Mouse (Mus musculus) lung, embryonic 14.5 days (tissue): ENCODE data around the gene Tcte2. TPM values are rescaled to one million over a fixed set of nuclear protein-coding genes. Genes with fewer than 3 reads are reported as not detected.

Experiments
- ATAC-seq: fragments of 200-750 bp; cut with Nextera tagmentation; 2 replicates; pipeline ENCODE4 v1.8.0; 2017; ENCODE audit warnings: mild to moderate bottlenecking, moderate TSS enrichment, moderate library complexity; ENCODE audit not compliant: insufficient read depth
- DNase-seq: peaks from one replicate; pipeline ENCODE4 v3.0.0-alpha.2; 2015
- H3K27ac ChIP-seq: fragments of 300-500 bp; sonication (generic); 2 replicates; pipeline ENCODE4 v1.5.1; 2014; ENCODE audit warnings: low read depth, mild to moderate bottlenecking, moderate library complexity
- H3K27me3 ChIP-seq: fragments of 300-500 bp; sonication (generic); 2 replicates; pipeline ENCODE4 v1.6.1; 2014; ENCODE audit warnings: low read length, control low read depth; ENCODE audit not compliant: insufficient read depth
- H3K36me3 ChIP-seq: fragments of 300-500 bp; sonication (generic); 2 replicates; pipeline ENCODE4 v1.6.1; 2014; ENCODE audit warnings: control low read depth; ENCODE audit not compliant: insufficient read depth
- H3K4me1 ChIP-seq: fragments of 300-500 bp; sonication (generic); 2 replicates; pipeline ENCODE4 v1.6.1; 2014; ENCODE audit warnings: antibody characterized with exemption, control low read depth; ENCODE audit not compliant: insufficient read depth
- H3K4me2 ChIP-seq: fragments of 300-500 bp; sonication (generic); 2 replicates; pipeline ENCODE4 v1.6.1; 2014; ENCODE audit warnings: mild to moderate bottlenecking
- H3K4me3 ChIP-seq: fragments of 300-500 bp; sonication (generic); 2 replicates; pipeline ENCODE4 v1.5.1; 2014; ENCODE audit warnings: low read depth, low read length
- H3K9ac ChIP-seq: fragments of 300-500 bp; sonication (generic); 2 replicates; pipeline ENCODE4 v1.6.1; 2014
- H3K9me3 ChIP-seq: fragments of 300-500 bp; sonication (generic); 2 replicates; pipeline ENCODE4 v1.6.1; 2016; ENCODE audit warnings: low read depth, low read length, control low read depth
- CTCF ChIP-seq: IDR thresholded peaks from 2 replicates; pipeline ENCODE4 v1.5.1; 2016; ENCODE audit warnings: antibody characterized with exemption, low read depth
- WGBS: fragments of 180-500 bp; shearing (Covaris S2); extraction: QIAGEN DNeasy Blood & Tissue Kit; methylation state at CpG from one replicate; pipeline ENCODE4 v1.1.7; 2014; 5-methylcytosine and 5-hydroxymethylcytosine counted together
- polyA plus RNA-seq: library from polyadenylated mRNA; unstranded; fragments of >200 nt; fragmentation: Nextera tagmentation; extraction: Ambion mirVana; gene quantifications from 2 replicates; pipeline ENCODE4 v1.2.1, GENCODE M21; 2014

The Tcte2 gene
- polyA plus RNA-seq, 1 experiment from 2014 or later: 5.8 TPM

DNA sequence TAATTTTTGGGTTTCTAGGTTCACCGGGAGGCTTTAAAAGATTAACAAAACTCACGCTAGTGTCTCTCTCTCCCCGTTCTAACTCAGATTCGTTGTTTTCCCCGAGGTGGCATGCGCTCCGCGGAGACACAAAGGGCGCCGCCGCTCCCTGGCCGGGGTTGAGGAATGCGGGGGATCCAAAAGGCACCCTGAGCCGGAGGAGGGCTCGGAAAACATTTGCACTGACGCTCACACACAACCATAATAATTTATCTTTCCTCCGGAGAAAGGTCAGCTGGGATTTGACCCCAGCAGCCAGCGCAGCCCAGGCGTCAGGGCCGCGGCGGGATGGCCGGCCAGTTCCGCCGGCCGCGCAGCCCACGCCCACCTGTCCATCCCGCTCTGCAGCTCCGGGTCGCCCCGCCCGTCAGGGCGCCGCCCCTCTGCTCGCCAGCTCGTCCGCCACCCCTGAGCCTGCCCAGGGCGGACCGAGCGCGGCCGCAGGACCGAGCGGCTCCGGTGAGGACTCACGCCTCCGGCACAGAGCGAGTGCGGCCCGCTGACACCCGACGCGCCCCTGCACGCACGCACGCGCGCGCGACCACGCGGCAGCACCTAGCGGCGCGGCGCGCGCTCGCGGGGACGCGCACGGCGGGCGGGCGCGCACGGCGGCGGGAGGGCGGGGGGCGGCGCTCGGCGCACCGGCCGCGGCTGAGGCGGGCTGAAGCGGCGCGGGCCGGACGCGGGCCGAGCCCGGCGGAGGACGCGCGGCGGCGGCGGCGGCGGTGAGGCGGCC lies 1.6 kb downstream of the Tcte2 start, which contains the start of gene Afdn:
Afdn (plus strand) TSS at position 687 of the 775 bp plus-strand sequence.
- WGBS: under 1% methylated on average over 76 of the region's 108 CpGs
- peak; percentile 94 for ATAC-seq

DNA sequence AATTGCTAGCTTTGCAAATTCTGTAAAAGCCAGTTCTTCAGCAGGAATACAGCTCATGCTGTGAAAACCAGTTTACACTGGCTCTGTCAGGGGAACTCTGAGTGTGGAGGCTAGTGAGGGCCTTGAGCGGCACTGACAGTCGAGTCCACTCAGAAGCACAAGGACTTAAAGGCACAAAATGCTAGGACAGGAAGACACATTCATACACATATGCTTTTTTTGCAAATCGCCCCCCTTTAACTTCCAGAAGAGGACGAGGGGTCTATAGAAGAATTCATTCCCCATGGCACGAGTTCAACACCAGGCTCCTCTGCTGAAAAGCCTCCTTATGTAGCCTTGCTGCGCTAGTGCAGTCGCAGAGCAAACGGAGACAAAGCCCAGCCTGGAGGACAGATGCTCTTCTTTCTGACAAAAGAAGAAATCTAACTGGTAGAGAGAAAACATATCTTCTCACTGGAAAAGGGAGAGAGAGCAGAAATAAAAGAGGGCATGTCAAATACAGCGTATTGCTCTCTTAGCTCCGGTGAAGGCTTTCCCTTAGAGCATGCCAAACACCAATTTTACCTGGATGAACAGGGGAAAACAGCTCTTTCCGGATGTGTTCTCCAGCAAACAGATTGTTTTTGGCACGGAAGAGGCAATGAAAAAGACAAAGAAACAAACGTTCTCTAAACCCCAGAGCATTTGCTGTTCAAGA lies 2.3 kb downstream of the Tcte2 start:
- H3K4me2 ChIP-seq: peak overlapping the region; percentile 97
- TF ChIP-seq CTCF: no peak
- H3K27me3 ChIP-seq: no peaks in the 10 kb centered on the region
- no peaks in the 10 kb centered on the region for H3K9me3 ChIP-seq
- ATAC-seq: no peak
- peak overlapping the region; percentile 86 for H3K9ac ChIP-seq
- no peaks in the 10 kb centered on the region for H3K36me3 ChIP-seq
- H3K4me1 ChIP-seq: peaks cover 4% of the 10 kb centered on the region; the same call in 1 of the 2 replicates
- H3K4me3 ChIP-seq: peak overlapping the region; percentile 91
- peak overlapping the region; percentile 92 for H3K27ac ChIP-seq
- WGBS: 10% methylated on average over 13 of the region's 13 CpGs
- DNase-seq: peak; percentile 55

More for the DNA sequence above, 1.6 kb downstream of the Tcte2 start, which contains the start of gene Afdn:
- Histone ChIP-seq H3K4me3 (peak within 1 kb of the TSS; percentile 91), H3K9ac (peak within 1 kb of the TSS; percentile 86), H3K4me1 (peaks cover 4% of the 10 kb centered on the region; the same call in 1 of the 2 replicates), H3K27me3 (no peaks in the 10 kb centered on the region), H3K36me3 (no peaks in the 10 kb centered on the region), H3K9me3 (no peaks in the 10 kb centered on the region), H3K27ac (peak within 1 kb of the TSS; percentile 92), H3K4me2 (peak within 1 kb of the TSS; percentile 97)
- peak; percentile 89 for DNase-seq
- no peak for TF ChIP-seq CTCF

DNA sequence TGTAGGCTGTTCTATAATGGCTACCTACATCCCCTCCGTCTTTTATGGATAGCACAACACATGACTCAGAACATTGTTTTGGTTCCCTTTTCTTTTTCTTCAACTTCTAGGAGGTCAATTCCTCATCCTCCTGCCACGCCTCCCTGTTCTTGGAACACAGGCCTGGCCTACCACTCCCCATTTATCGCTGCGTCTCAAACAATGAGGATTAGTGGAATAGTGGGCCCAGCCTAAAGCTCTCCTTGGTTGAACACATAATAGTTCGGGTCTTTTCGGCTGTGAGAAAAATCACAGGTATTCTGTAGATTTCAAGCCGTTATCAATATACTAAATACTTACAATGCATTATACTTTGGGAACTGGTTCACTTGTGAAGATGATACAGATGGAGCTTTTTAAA lies 3.0 kb downstream of the Tcte2 start:
- no peak for TF ChIP-seq CTCF
- ATAC-seq: no peak
- Histone ChIP-seq H3K9ac (peak overlapping the region; percentile 86), H3K4me1 (peaks cover 4% of the 10 kb centered on the region; the same call in 1 of the 2 replicates), H3K4me3 (peak overlapping the region; percentile 91; the same call in 1 of the 2 replicates), H3K27me3 (no peaks in the 10 kb centered on the region), H3K36me3 (no peaks in the 10 kb centered on the region), H3K4me2 (peak overlapping the region; percentile 97), H3K27ac (no peak overlapping the region), H3K9me3 (no peaks in the 10 kb centered on the region)
- DNase-seq: no peak
- 79% methylated on average over 7 of the region's 7 CpGs for WGBS

DNA sequence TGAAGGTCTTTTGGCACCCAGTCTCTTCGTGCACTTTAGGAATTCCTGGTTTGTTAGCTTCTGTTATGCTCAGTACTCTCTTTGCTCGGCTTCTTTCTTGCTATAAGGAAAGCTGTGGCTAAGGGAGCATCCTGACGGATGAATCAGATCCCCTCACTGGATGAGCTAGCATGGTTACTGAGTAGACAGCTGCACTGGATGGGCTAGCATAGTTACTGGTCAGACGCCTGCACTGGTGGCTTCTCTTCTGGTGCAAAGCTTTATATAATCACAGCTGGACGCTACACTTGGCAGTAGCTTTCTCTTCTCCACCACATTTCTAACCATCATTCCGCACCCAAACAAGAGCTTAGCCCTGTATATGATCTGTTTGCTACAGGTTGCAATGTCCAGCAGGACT lies 6.7 kb downstream of the Tcte2 start:
- no peak overlapping the region for H3K4me2 ChIP-seq
- no peak for TF ChIP-seq CTCF
- no peak overlapping the region for H3K9ac ChIP-seq
- no peak overlapping the region for H3K27ac ChIP-seq
- 59% methylated on average over 6 of the region's 6 CpGs for WGBS
- H3K27me3 ChIP-seq: no peaks in the 10 kb centered on the region
- H3K36me3 ChIP-seq: no peaks in the 10 kb centered on the region
- H3K9me3 ChIP-seq: no peaks in the 10 kb centered on the region
- H3K4me3 ChIP-seq: no peak overlapping the region
- peaks cover 4% of the 10 kb centered on the region; the same call in 1 of the 2 replicates for H3K4me1 ChIP-seq
- DNase-seq (no peak), ATAC-seq (no peak)

DNA sequence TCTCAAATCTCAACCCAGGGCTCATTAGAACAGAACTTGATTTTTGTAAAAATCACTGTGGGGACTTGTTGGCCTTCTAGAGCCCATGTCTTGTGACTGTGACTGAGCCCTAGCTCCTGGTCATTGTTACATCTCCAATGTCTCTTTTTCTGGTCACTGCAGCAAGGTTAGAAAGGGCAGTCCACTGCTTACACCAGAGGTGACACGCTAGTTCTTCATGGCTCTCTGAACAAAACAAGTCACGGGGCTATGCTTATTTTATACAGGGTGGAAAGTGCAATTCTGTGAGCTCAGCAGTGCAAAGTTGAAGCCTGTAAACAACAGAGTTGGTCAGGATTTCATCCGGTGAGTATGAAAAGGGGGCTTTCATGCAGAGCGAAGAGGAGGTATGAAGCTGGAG lies 7.7 kb downstream of the Tcte2 start:
- H3K4me2 ChIP-seq: no peak overlapping the region
- peaks cover 2% of the 10 kb centered on the region; the same call in 1 of the 2 replicates for H3K4me1 ChIP-seq
- TF ChIP-seq CTCF: no peak
- no peak for DNase-seq
- no peak overlapping the region for H3K27ac ChIP-seq
- H3K36me3 ChIP-seq: no peaks in the 10 kb centered on the region
- H3K9ac ChIP-seq: no peak overlapping the region
- 62% methylated on average over 4 of the region's 4 CpGs for WGBS
- no peak overlapping the region for H3K4me3 ChIP-seq
- no peaks in the 10 kb centered on the region for H3K9me3 ChIP-seq
- H3K27me3 ChIP-seq: no peaks in the 10 kb centered on the region
- no peak for ATAC-seq

DNA sequence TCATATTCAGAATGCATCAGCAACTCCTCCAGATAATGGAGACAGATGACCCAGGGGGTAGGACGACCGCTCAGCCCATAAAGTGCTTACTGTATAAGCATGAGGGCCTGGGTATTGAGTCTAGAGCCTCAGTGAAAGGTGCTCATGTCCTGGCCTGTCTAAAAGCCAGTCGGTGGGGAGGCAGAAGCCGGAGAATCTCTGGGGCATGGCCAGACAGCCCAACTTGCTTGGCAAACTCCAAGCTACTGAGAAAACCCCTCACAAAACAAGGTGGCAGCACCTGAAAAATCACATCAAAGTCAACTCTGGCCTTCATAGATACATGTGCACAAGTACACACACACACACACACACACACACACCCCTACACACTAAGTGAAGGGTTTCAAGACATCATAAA lies 12.6 kb downstream of the Tcte2 start:
- ATAC-seq: no peak
- H3K27ac ChIP-seq: no peak overlapping the region
- DNase-seq: no peak
- no peak overlapping the region for H3K4me2 ChIP-seq
- H3K36me3 ChIP-seq: no peaks in the 10 kb centered on the region
- peaks cover 13% of the 10 kb centered on the region for H3K4me1 ChIP-seq
- no peak for TF ChIP-seq CTCF
- no peaks in the 10 kb centered on the region for H3K9me3 ChIP-seq
- no peak overlapping the region for H3K4me3 ChIP-seq
- H3K9ac ChIP-seq: no peak overlapping the region
- no peaks in the 10 kb centered on the region for H3K27me3 ChIP-seq
- 83% methylated on average over 4 of the region's 4 CpGs for WGBS

DNA sequence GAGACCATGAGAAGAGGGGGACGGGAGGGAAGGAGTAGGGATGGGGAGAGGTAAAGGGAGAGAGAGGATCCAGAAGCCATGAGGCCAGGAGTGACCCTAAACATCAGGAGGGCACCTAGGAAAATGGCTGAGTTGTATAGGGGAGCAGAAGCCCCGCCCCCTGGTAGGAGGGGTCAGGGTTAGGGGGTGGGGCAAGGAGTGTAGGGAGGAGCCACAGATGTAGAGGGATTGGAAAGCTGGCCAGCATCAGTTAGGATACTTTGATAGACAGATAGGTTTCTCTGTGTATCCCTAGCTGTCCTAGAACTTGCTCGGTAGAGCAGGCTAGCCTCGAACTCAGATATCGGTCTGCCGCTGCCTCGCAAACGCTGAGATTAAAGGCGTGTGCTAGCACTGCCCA lies 13.9 kb downstream of the Tcte2 start:
- DNase-seq (no peak), ATAC-seq (no peak)
- peaks cover 24% of the 10 kb centered on the region for H3K4me1 ChIP-seq
- no peak overlapping the region for H3K9ac ChIP-seq
- H3K4me3 ChIP-seq: no peak overlapping the region
- WGBS: 90% methylated on average over 9 of the region's 9 CpGs
- no peaks in the 10 kb centered on the region for H3K9me3 ChIP-seq
- H3K36me3 ChIP-seq: no peaks in the 10 kb centered on the region
- no peak overlapping the region for H3K4me2 ChIP-seq
- no peak overlapping the region for H3K27ac ChIP-seq
- TF ChIP-seq CTCF: no peak
- H3K27me3 ChIP-seq: no peaks in the 10 kb centered on the region
